Mouse (Mus musculus): ENCODE data around the gene Caskin1.

DNA sequence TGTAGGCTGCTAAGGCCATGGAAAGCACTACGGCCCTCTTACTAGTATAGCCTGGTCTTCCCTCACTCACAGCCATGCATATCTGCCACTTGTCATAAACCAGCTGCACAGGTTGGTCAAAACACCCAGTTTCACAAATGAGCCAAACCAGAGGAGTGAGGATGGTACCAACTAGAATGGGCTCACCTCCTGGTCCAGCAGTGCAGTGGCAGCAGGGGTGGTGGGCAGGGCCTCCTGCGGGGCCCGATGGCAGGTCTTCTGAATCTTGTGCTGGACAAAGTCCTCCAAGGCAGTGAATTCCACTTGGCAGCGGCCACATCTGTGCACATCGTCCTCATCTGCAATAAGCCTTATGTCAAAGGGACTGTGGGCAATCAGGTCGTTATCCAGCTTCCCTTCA is 37.2 kb upstream of the Caskin1 start:
- TF ChIP-seq CTCF (conservative IDR thresholded peaks at IDR 0.05; ENCODE audit: insufficient read depth, insufficient read length, low read depth, low read length) (no peak), POLR2A (IDR thresholded peaks at IDR 0.05; ENCODE audit: low read depth, low read length) (no peak)

Data from kidney, adult 2 months (tissue).